Mouse (Mus musculus) embryonic fibroblast, embryonic 13.5 days (primary cell): Measurements from ENCODE around the gene Hist1h4f.
A peak's percentile ranks its signal among the peaks of the same experiment; 100 is the strongest.

ENCODE experiments used
- CTCF ChIP-seq: IDR thresholded peaks from 2 replicates; pipeline ENCODE4 v1.5.1; 2011; ENCODE audit warnings: mild to moderate bottlenecking, control low read depth, low read length, moderate library complexity, borderline replicate concordance; ENCODE audit not compliant: insufficient read depth
- POLR2A ChIP-seq: IDR thresholded peaks from 2 replicates; pipeline ENCODE4 v1.6.1; 2011; ENCODE audit warnings: low read depth, mild to moderate bottlenecking, control low read depth, low read length, moderate library complexity

- TF ChIP-seq CTCF (no peak), POLR2A (peak; percentile 100)
These were observed 30.2 kb upstream of the Hist1h4f start, which contains the start of gene Hist1h4d for GRCm38 (mm10) chr13:23581408-23582218.
